Mouse (Mus musculus): ENCODE measurements around the gene Defb29. TPM values are rescaled to one million over a fixed set of nuclear protein-coding genes. Genes with fewer than 3 reads are reported as not detected.

Gene Defb29
- polyA plus RNA-seq, 1 experiment: not detected

GRCm38 (mm10) chr2:152503950-152504349 lies 35.9 kb downstream of the Defb29 start:
- Histone ChIP-seq H3K27ac (ENCODE audit: insufficient read depth, low read depth, low read length) (no peak overlapping the region), H3K36me3 (ENCODE audit: control insufficient read depth, insufficient read depth, low read length) (no peaks in the 10 kb centered on the region), H3K4me1 (ENCODE audit: control insufficient read depth, insufficient read depth, insufficient read length, low read length) (no peaks in the 10 kb centered on the region), H3K4me3 (ENCODE audit: low read depth, low read length) (no peak overlapping the region), H3K27me3 (ENCODE audit: control insufficient read depth, insufficient read depth, low read length) (peaks cover 2% of the 10 kb centered on the region; the same call in 1 of the 2 replicates)
- 68% methylated on average over 2 of the region's 2 CpGs for WGBS
- TF ChIP-seq CTCF (IDR thresholded peaks at IDR 0.05; ENCODE audit: extremely low read depth, insufficient read length, insufficient replicate concordance, low read depth, low read length): no peak
- TF ChIP-seq POLR2A (IDR thresholded peaks at IDR 0.05; ENCODE audit: low read depth, low read length): no peak

GRCm38 (mm10) chr2:152500863-152501229 lies 39.1 kb downstream of the Defb29 start:
- Histone ChIP-seq H3K4me1 (ENCODE audit: control insufficient read depth, insufficient read depth, insufficient read length, low read length) (no peaks in the 10 kb centered on the region), H3K27ac (ENCODE audit: insufficient read depth, low read depth, low read length) (no peak overlapping the region), H3K27me3 (ENCODE audit: control insufficient read depth, insufficient read depth, low read length) (no peaks in the 10 kb centered on the region), H3K4me3 (ENCODE audit: low read depth, low read length) (no peak overlapping the region), H3K36me3 (ENCODE audit: control insufficient read depth, insufficient read depth, low read length) (no peaks in the 10 kb centered on the region)
- TF ChIP-seq POLR2A (IDR thresholded peaks at IDR 0.05; ENCODE audit: low read depth, low read length): no peak
- no peak for TF ChIP-seq CTCF (IDR thresholded peaks at IDR 0.05; ENCODE audit: extremely low read depth, insufficient read length, insufficient replicate concordance, low read depth, low read length)
- 72% methylated on average over 6 of the region's 6 CpGs for WGBS

GRCm38 (mm10) chr2:152500204-152500862 lies 39.6 kb downstream of the Defb29 start:
- WGBS: 47% methylated on average over 7 of the region's 7 CpGs
- Histone ChIP-seq H3K27ac (ENCODE audit: insufficient read depth, low read depth, low read length) (no peak overlapping the region), H3K4me3 (ENCODE audit: low read depth, low read length) (no peak overlapping the region), H3K4me1 (ENCODE audit: control insufficient read depth, insufficient read depth, insufficient read length, low read length) (no peaks in the 10 kb centered on the region), H3K27me3 (ENCODE audit: control insufficient read depth, insufficient read depth, low read length) (no peaks in the 10 kb centered on the region), H3K36me3 (ENCODE audit: control insufficient read depth, insufficient read depth, low read length) (no peaks in the 10 kb centered on the region)
- TF ChIP-seq CTCF (IDR thresholded peaks at IDR 0.05; ENCODE audit: extremely low read depth, insufficient read length, insufficient replicate concordance, low read depth, low read length) (no peak), POLR2A (IDR thresholded peaks at IDR 0.05; ENCODE audit: low read depth, low read length) (no peak)

GRCm38 (mm10) chr2:152498020-152498419 lies 41.9 kb downstream of the Defb29 start:
- Histone ChIP-seq H3K27ac (ENCODE audit: insufficient read depth, low read depth, low read length) (no peak overlapping the region), H3K36me3 (ENCODE audit: control insufficient read depth, insufficient read depth, low read length) (no peaks in the 10 kb centered on the region), H3K4me1 (ENCODE audit: control insufficient read depth, insufficient read depth, insufficient read length, low read length) (no peaks in the 10 kb centered on the region), H3K27me3 (ENCODE audit: control insufficient read depth, insufficient read depth, low read length) (no peaks in the 10 kb centered on the region), H3K4me3 (ENCODE audit: low read depth, low read length) (no peak overlapping the region)
- TF ChIP-seq POLR2A (IDR thresholded peaks at IDR 0.05; ENCODE audit: low read depth, low read length) (no peak), CTCF (IDR thresholded peaks at IDR 0.05; ENCODE audit: extremely low read depth, insufficient read length, insufficient replicate concordance, low read depth, low read length) (no peak)
- WGBS: 69% methylated on average over 6 of the region's 6 CpGs

GRCm38 (mm10) chr2:152493151-152493550 lies 46.7 kb downstream of the Defb29 start:
- no peaks in the 10 kb centered on the region for H3K27me3 ChIP-seq (ENCODE audit: control insufficient read depth, insufficient read depth, low read length)
- 75% methylated on average over 6 of the region's 6 CpGs for WGBS

GRCm38 (mm10) chr2:152490038-152490437 lies 49.9 kb downstream of the Defb29 start, which contains the start of gene Defb22:
TSS of gene Defb22 (minus strand) at chr2:152490138.
- Histone ChIP-seq H3K4me3 (ENCODE audit: low read depth, low read length) (no peak within 1 kb of the TSS), H3K27me3 (ENCODE audit: control insufficient read depth, insufficient read depth, low read length) (no peaks in the 10 kb centered on the region), H3K36me3 (ENCODE audit: control insufficient read depth, insufficient read depth, low read length) (no peaks in the 10 kb centered on the region), H3K27ac (ENCODE audit: insufficient read depth, low read depth, low read length) (no peak within 1 kb of the TSS), H3K4me1 (ENCODE audit: control insufficient read depth, insufficient read depth, insufficient read length, low read length) (no peaks in the 10 kb centered on the region)
- TF ChIP-seq POLR2A (IDR thresholded peaks at IDR 0.05; ENCODE audit: low read depth, low read length): no peak
- no peak for TF ChIP-seq CTCF (IDR thresholded peaks at IDR 0.05; ENCODE audit: extremely low read depth, insufficient read length, insufficient replicate concordance, low read depth, low read length)

More at GRCm38 (mm10) chr2:152493151-152493550, 46.7 kb downstream of the Defb29 start:
- Histone ChIP-seq H3K36me3 (ENCODE audit: control insufficient read depth, insufficient read depth, low read length) (no peaks in the 10 kb centered on the region), H3K4me1 (ENCODE audit: control insufficient read depth, insufficient read depth, insufficient read length, low read length) (no peaks in the 10 kb centered on the region), H3K27ac (ENCODE audit: insufficient read depth, low read depth, low read length) (no peak overlapping the region), H3K4me3 (ENCODE audit: low read depth, low read length) (no peak overlapping the region)
- TF ChIP-seq POLR2A (IDR thresholded peaks at IDR 0.05; ENCODE audit: low read depth, low read length): no peak
- no peak for TF ChIP-seq CTCF (IDR thresholded peaks at IDR 0.05; ENCODE audit: extremely low read depth, insufficient read length, insufficient replicate concordance, low read depth, low read length)

Other genes with a start within 250 kb of the Defb29 start
- 23.4 and 49.6 TPM in 2 replicates for gene Tbc1d20, start 246.3 kb downstream of the Defb29 start, polyA plus RNA-seq (2012; rRNA removed)
- gene Rbck1, start 207.4 kb downstream of the Defb29 start, polyA plus RNA-seq (2012; rRNA removed): 185 and 340 TPM in 2 replicates
- gene Trib3, start 196.1 kb downstream of the Defb29 start, polyA plus RNA-seq (2012; rRNA removed): 5.1 and 23.5 TPM in 2 replicates
- 0.36 and 0.51 TPM in 2 replicates for gene Nrsn2, start 163.5 kb downstream of the Defb29 start, polyA plus RNA-seq (2012; rRNA removed)
- 1.8 and 3.2 TPM in 2 replicates for gene Sox12, start 142.0 kb downstream of the Defb29 start, polyA plus RNA-seq (2012; rRNA removed)
- 0.77 and 1.9 TPM in 2 replicates for gene Zcchc3, start 125.1 kb downstream of the Defb29 start, polyA plus RNA-seq (2012; rRNA removed)
- gene 6820408C15Rik, start 124.5 kb downstream of the Defb29 start, polyA plus RNA-seq (2012; rRNA removed): not detected in 2 replicates
- gene Defb23, start 75.5 kb downstream of the Defb29 start, polyA plus RNA-seq (2012; rRNA removed): not detected in 2 replicates
- gene Defb20, start 63.0 kb downstream of the Defb29 start, polyA plus RNA-seq (2012; rRNA removed): not detected in 2 replicates
- not detected in 2 replicates for gene Defb22, start 50.0 kb downstream of the Defb29 start, polyA plus RNA-seq (2012; rRNA removed)
- gene Defb26, start 28.4 kb downstream of the Defb29 start, polyA plus RNA-seq (2012; rRNA removed): not detected in 2 replicates
- not detected in 2 replicates for gene Defb28, start 21.8 kb downstream of the Defb29 start, polyA plus RNA-seq (2012; rRNA removed)
- gene Gm17416, start 29.2 kb upstream of the Defb29 start, polyA plus RNA-seq (2012; rRNA removed): not detected in 2 replicates
- gene Defb21, start 32.6 kb upstream of the Defb29 start, polyA plus RNA-seq (2012; rRNA removed): not detected in 2 replicates
- not detected in 2 replicates for gene Defb19, start 40.2 kb upstream of the Defb29 start, polyA plus RNA-seq (2012; rRNA removed)
- gene Defb45, start 59.3 kb upstream of the Defb29 start, polyA plus RNA-seq (2012; rRNA removed): not detected in 2 replicates
- gene Defb36, start 64.2 kb upstream of the Defb29 start, polyA plus RNA-seq (2012; rRNA removed): not detected in 2 replicates
- not detected in 2 replicates for gene Defb25, start 83.0 kb upstream of the Defb29 start, polyA plus RNA-seq (2012; rRNA removed)
- 3.5 and 4.7 TPM in 2 replicates for gene Rem1, start 86.9 kb upstream of the Defb29 start, polyA plus RNA-seq (2012; rRNA removed)
- 152 and 199 TPM in 2 replicates for gene H13, start 129.4 kb upstream of the Defb29 start, polyA plus RNA-seq (2012; rRNA removed)
- 1.3 and 1.7 TPM in 2 replicates for gene Mcts2, start 146.9 kb upstream of the Defb29 start, polyA plus RNA-seq (2012; rRNA removed)
- 585 and 916 TPM in 2 replicates for gene Id1, start 196.2 kb upstream of the Defb29 start, polyA plus RNA-seq (2012; rRNA removed)
- 0.50 and 1.7 TPM in 2 replicates for gene Cox4i2, start 214.1 kb upstream of the Defb29 start, polyA plus RNA-seq (2012; rRNA removed)